Mouse (Mus musculus) midbrain, embryonic 12.5 days (tissue): ENCODE data around the gene Zfp467. TPM values are rescaled to one million over a fixed set of nuclear protein-coding genes. Genes with fewer than 3 reads are reported as not detected.

Source experiments
- ATAC-seq: fragments of 200-750 bp; cut with Nextera tagmentation; 2 replicates; pipeline ENCODE4 v1.8.0; 2017; ENCODE audit warnings: low read depth, moderate TSS enrichment, moderate library complexity; ENCODE audit not compliant: low FRiP score
- H3K27ac ChIP-seq: fragments of 300-500 bp; sonication (generic); replicated peaks from 2 replicates; pipeline ENCODE4 v1.5.1; 2016; ENCODE audit warnings: mild to moderate bottlenecking
- H3K27me3 ChIP-seq: fragments of 300-500 bp; sonication (generic); 2 replicates; pipeline ENCODE4 v1.6.1; 2016; ENCODE audit warnings: mild to moderate bottlenecking
- H3K36me3 ChIP-seq: fragments of 300-500 bp; sonication (generic); 2 replicates; pipeline ENCODE4 v1.6.1; 2016
- H3K4me1 ChIP-seq: fragments of 300-500 bp; sonication (generic); 2 replicates; pipeline ENCODE4 v1.6.1; 2016
- H3K4me2 ChIP-seq: fragments of 300-500 bp; sonication (generic); replicated peaks from 2 replicates; pipeline ENCODE4 v1.6.1; 2016; ENCODE audit warnings: mild to moderate bottlenecking, moderate library complexity
- H3K4me3 ChIP-seq: fragments of 300-500 bp; sonication (generic); 2 replicates; pipeline ENCODE4 v1.5.1; 2016; ENCODE audit warnings: mild to moderate bottlenecking
- H3K9ac ChIP-seq: fragments of 300-500 bp; sonication (generic); replicated peaks from 2 replicates; pipeline ENCODE4 v1.6.1; 2016; ENCODE audit warnings: mild to moderate bottlenecking, moderate library complexity
- H3K9me3 ChIP-seq: fragments of 300-500 bp; sonication (generic); 2 replicates; pipeline ENCODE4 v1.6.1; 2016; ENCODE audit warnings: mild to moderate bottlenecking
- WGBS: fragments of 180-500 bp; shearing (Covaris S2); methylation state at CpG from one replicate; pipeline ENCODE4 v1.1.7; 2016; 5-methylcytosine and 5-hydroxymethylcytosine counted together
- polyA plus RNA-seq: library from polyadenylated mRNA; unstranded; fragments of >200 nt; fragmentation: Nextera tagmentation; extraction: Ambion mirVana; gene quantifications from 2 replicates; pipeline ENCODE4 v1.2.1, GENCODE M21; 2016

Gene Zfp467
- polyA plus RNA-seq, 1 experiment from 2014 or later = 22.9 TPM

- ATAC-seq = no peak
- Histone ChIP-seq H3K27ac (no peak overlapping the region), H3K27me3 (peaks cover 57% of the 10 kb centered on the region), H3K4me3 (peak overlapping the region; percentile 27), H3K9ac (no peak overlapping the region), H3K36me3 (peaks cover 28% of the 10 kb centered on the region), H3K9me3 (no peaks in the 10 kb centered on the region), H3K4me1 (peaks cover 35% of the 10 kb centered on the region), H3K4me2 (peak overlapping the region; percentile 42)
- 28% methylated on average over 34 of the region's 35 CpGs for WGBS
Observed at GRCm38 (mm10) chr6:48437679-48438376, 7.8 kb downstream of the Zfp467 start.

GRCm38 (mm10) chr6:48435706-48436349 is 9.8 kb downstream of the Zfp467 start:
- 81% methylated on average over 5 of the region's 5 CpGs for WGBS
- peaks cover 10% of the 10 kb centered on the region for H3K36me3 ChIP-seq
- H3K9ac ChIP-seq = no peak overlapping the region
- H3K4me3 ChIP-seq = no peak overlapping the region
- no peak overlapping the region for H3K4me2 ChIP-seq
- H3K27ac ChIP-seq = no peak overlapping the region
- no peaks in the 10 kb centered on the region for H3K9me3 ChIP-seq
- no peak for ATAC-seq
- peaks cover 33% of the 10 kb centered on the region for H3K4me1 ChIP-seq
- H3K27me3 ChIP-seq = peaks cover 48% of the 10 kb centered on the region

- H3K9ac ChIP-seq = no peak overlapping the region
- H3K36me3 ChIP-seq = peaks cover 10% of the 10 kb centered on the region
- no peak for ATAC-seq
- WGBS = 63% methylated on average over 5 of the region's 5 CpGs
- H3K27ac ChIP-seq = no peak overlapping the region
- H3K4me3 ChIP-seq = no peak overlapping the region
- H3K9me3 ChIP-seq = no peaks in the 10 kb centered on the region
- peaks cover 40% of the 10 kb centered on the region for H3K27me3 ChIP-seq
- H3K4me2 ChIP-seq = no peak overlapping the region
- H3K4me1 ChIP-seq = peaks cover 26% of the 10 kb centered on the region
Observed at GRCm38 (mm10) chr6:48435111-48435510, 10.5 kb downstream of the Zfp467 start.

GRCm38 (mm10) chr6:48434651-48435050 is 11.0 kb downstream of the Zfp467 start:
- no peak for ATAC-seq
- 68% methylated on average over 6 of the region's 6 CpGs for WGBS
- H3K4me3 ChIP-seq = no peak overlapping the region
- H3K36me3 ChIP-seq = peaks cover 10% of the 10 kb centered on the region
- H3K27ac ChIP-seq = no peak overlapping the region
- H3K27me3 ChIP-seq = peaks cover 36% of the 10 kb centered on the region
- H3K4me1 ChIP-seq = peaks cover 23% of the 10 kb centered on the region
- no peak overlapping the region for H3K9ac ChIP-seq
- no peak overlapping the region for H3K4me2 ChIP-seq
- H3K9me3 ChIP-seq = no peaks in the 10 kb centered on the region

- Histone ChIP-seq H3K4me2 (no peak overlapping the region), H3K9me3 (no peaks in the 10 kb centered on the region), H3K27me3 (peaks cover 21% of the 10 kb centered on the region), H3K9ac (no peak overlapping the region), H3K27ac (no peak overlapping the region), H3K36me3 (peaks cover 5% of the 10 kb centered on the region), H3K4me3 (no peak overlapping the region), H3K4me1 (peaks cover 8% of the 10 kb centered on the region)
- WGBS = 56% methylated on average over 12 of the region's 12 CpGs
- no peak for ATAC-seq
Observed at GRCm38 (mm10) chr6:48432893-48433816, 12.5 kb downstream of the Zfp467 start.

- Histone ChIP-seq H3K9me3 (no peaks in the 10 kb centered on the region), H3K4me3 (no peak overlapping the region), H3K9ac (no peak overlapping the region), H3K4me2 (no peak overlapping the region), H3K27ac (no peak overlapping the region), H3K4me1 (0 out of 2 replicates have a peak, but pooled peaks cover 4% of the 10 kb centered on the region), H3K27me3 (no peaks in the 10 kb centered on the region), H3K36me3 (no peaks in the 10 kb centered on the region)
- WGBS = 66% methylated on average over 5 of the region's 5 CpGs
- ATAC-seq = no peak
Observed at GRCm38 (mm10) chr6:48430748-48431147, 14.9 kb downstream of the Zfp467 start.

GRCm38 (mm10) chr6:48428769-48429557 is 16.7 kb downstream of the Zfp467 start:
- 67% methylated on average over 4 of the region's 4 CpGs for WGBS
- no peak overlapping the region for H3K4me3 ChIP-seq
- no peak overlapping the region for H3K27ac ChIP-seq
- no peak for ATAC-seq
- no peak overlapping the region for H3K4me2 ChIP-seq
- no peaks in the 10 kb centered on the region for H3K36me3 ChIP-seq
- H3K27me3 ChIP-seq = no peaks in the 10 kb centered on the region
- no peak overlapping the region for H3K9ac ChIP-seq
- H3K9me3 ChIP-seq = no peaks in the 10 kb centered on the region
- 0 out of 2 replicates have a peak, but pooled peaks cover 4% of the 10 kb centered on the region for H3K4me1 ChIP-seq

GRCm38 (mm10) chr6:48426956-48427355 is 18.7 kb downstream of the Zfp467 start:
- Histone ChIP-seq H3K4me3 (no peak overlapping the region), H3K9ac (no peak overlapping the region), H3K4me1 (no peaks in the 10 kb centered on the region), H3K27ac (no peak overlapping the region), H3K27me3 (no peaks in the 10 kb centered on the region), H3K4me2 (no peak overlapping the region), H3K36me3 (no peaks in the 10 kb centered on the region), H3K9me3 (no peaks in the 10 kb centered on the region)
- no peak for ATAC-seq
- 73% methylated on average over 5 of the region's 5 CpGs for WGBS

GRCm38 (mm10) chr6:48424074-48424473 is 21.6 kb downstream of the Zfp467 start:
- H3K27me3 ChIP-seq = no peaks in the 10 kb centered on the region
- H3K9ac ChIP-seq = no peak overlapping the region
- 0 out of 2 replicates have a peak, but pooled peaks cover 5% of the 10 kb centered on the region for H3K4me1 ChIP-seq
- H3K4me3 ChIP-seq = no peak overlapping the region
- H3K4me2 ChIP-seq = no peak overlapping the region
- no peaks in the 10 kb centered on the region for H3K36me3 ChIP-seq
- H3K9me3 ChIP-seq = no peaks in the 10 kb centered on the region
- no peak overlapping the region for H3K27ac ChIP-seq
- ATAC-seq = no peak
- 75% methylated on average over 5 of the region's 5 CpGs for WGBS

GRCm38 (mm10) chr6:48423336-48423735 is 22.3 kb downstream of the Zfp467 start:
- Histone ChIP-seq H3K4me3 (no peak overlapping the region), H3K27ac (no peak overlapping the region), H3K9me3 (no peaks in the 10 kb centered on the region), H3K36me3 (peaks cover 6% of the 10 kb centered on the region), H3K9ac (no peak overlapping the region), H3K4me1 (0 out of 2 replicates have a peak, but pooled peaks cover 5% of the 10 kb centered on the region), H3K27me3 (no peaks in the 10 kb centered on the region), H3K4me2 (no peak overlapping the region)
- 83% methylated on average over 3 of the region's 3 CpGs for WGBS
- no peak for ATAC-seq

- Histone ChIP-seq H3K9me3 (no peaks in the 10 kb centered on the region), H3K4me3 (no peak overlapping the region), H3K36me3 (peaks cover 31% of the 10 kb centered on the region), H3K27me3 (no peaks in the 10 kb centered on the region), H3K4me2 (no peak overlapping the region), H3K4me1 (0 out of 2 replicates have a peak, but pooled peaks cover 5% of the 10 kb centered on the region), H3K27ac (no peak overlapping the region), H3K9ac (0 out of 2 replicates have a peak overlapping the region, but pooled peaks have one; percentile 21)
- 16% methylated on average over 2 of the region's 2 CpGs for WGBS
- no peak for ATAC-seq
Observed at GRCm38 (mm10) chr6:48420647-48421046, 25.0 kb downstream of the Zfp467 start.
